Mouse (Mus musculus): ENCODE measurements at regions not wholly inside any gene's neighbourhood (a gene's known extent, or its start where the extent isn't known, plus 50 kb on each side); places are given as distances from the start of the nearest gene placed in this dataset.
A peak's percentile ranks its signal among the peaks of the same experiment; 100 is the strongest.

- Histone ChIP-seq H3K4me2 (ENCODE audit: low read length) (no peak overlapping the region), H3K9ac (ENCODE audit: low read depth, low read length) (no peak overlapping the region), H3K4me3 (ENCODE audit: low read length) (no peak overlapping the region), H3K27me3 (replicated peaks; ENCODE audit: control insufficient read depth, insufficient read depth, low read length) (peaks cover 2% of the 10 kb centered on the region; the same call in 1 of the 2 replicates), H3K9me3 (ENCODE audit: control insufficient read depth, low read length) (no peaks in the 10 kb centered on the region), H3K36me3 (ENCODE audit: control insufficient read depth, insufficient read depth, low read length) (no peaks in the 10 kb centered on the region), H3K27ac (ENCODE audit: low read depth, low read length) (no peak overlapping the region), H3K4me1 (ENCODE audit: control insufficient read depth, insufficient read depth, low read depth, low read length) (no peaks in the 10 kb centered on the region)
- 95% methylated on average over 2 of the region's 2 CpGs for WGBS
- no peak for ATAC-seq
Measured at GRCm38 (mm10) chr4:154749996-154750395, 82.3 kb upstream of the Actrt2 start.

DNA sequence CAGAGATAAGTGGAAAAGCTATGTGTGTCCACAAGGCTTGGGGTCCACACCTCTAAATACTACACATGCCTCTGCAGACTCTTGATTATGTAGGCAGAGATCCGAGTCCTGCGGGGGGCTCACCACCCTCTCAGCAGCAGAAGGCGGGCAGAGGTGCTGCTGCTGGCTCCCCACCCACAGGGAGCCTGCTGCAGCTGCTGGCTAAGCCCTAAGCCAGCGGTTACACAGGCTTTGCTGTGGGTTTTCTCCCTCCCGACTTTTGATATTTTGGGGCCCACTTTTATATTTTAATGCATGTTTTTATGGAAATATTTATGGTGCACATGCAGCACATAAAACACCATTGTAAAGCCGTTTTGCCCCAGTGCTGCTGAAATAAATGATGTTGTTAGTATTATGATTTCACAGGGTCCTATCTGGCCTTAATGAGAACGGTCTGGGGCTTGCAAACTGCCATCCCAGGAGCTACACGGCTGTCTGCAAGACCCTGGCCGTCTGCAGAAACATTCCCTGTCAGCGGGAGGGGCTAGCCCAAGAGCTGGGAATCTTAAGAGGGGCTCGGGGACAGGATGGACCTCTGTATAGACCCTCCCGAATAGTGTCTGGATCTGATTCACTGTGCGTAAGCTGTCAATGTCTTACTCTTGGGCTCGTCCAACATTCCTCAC is 82.9 kb upstream of the Actrt2 start:
- no peak overlapping the region for H3K4me3 ChIP-seq (ENCODE audit: low read length)
- peaks cover 2% of the 10 kb centered on the region; the same call in 1 of the 2 replicates for H3K27me3 ChIP-seq (replicated peaks; ENCODE audit: control insufficient read depth, insufficient read depth, low read length)
- no peak overlapping the region for H3K4me2 ChIP-seq (ENCODE audit: low read length)
- H3K4me1 ChIP-seq (ENCODE audit: control insufficient read depth, insufficient read depth, low read depth, low read length) = no peaks in the 10 kb centered on the region
- no peak overlapping the region for H3K27ac ChIP-seq (ENCODE audit: low read depth, low read length)
- H3K9me3 ChIP-seq (ENCODE audit: control insufficient read depth, low read length) = no peaks in the 10 kb centered on the region
- no peak for ATAC-seq
- WGBS = 56% methylated on average over 14 of the region's 14 CpGs
- H3K36me3 ChIP-seq (ENCODE audit: control insufficient read depth, insufficient read depth, low read length) = no peaks in the 10 kb centered on the region
- no peak overlapping the region; the same call in 1 of the 2 replicates for H3K9ac ChIP-seq (ENCODE audit: low read depth, low read length)

DNA sequence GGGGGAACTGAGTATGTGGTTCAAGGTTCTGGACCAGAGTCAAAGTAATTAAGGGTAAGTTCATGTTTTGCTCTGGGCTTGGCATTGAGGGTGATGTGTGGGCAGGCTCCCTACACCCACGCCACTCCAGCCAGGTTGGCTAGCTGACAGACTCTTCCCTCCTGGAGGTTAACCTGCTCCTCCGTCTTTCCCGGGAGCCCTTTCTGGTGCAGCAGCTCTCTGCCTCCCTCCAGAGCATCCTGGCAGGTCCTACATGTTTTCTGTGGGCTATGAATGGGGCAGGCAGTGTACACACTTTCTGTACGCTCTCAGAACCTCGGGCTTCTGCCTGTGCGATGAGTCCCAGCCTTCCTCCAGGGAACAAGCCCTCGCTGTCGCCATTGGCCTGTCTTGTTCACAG is 82.8 kb upstream of the Ttc34 start:
- H3K4me2 ChIP-seq (ENCODE audit: low read length) = no peak overlapping the region
- H3K4me1 ChIP-seq (ENCODE audit: control insufficient read depth, insufficient read depth, low read depth, low read length) = 0 out of 2 replicates have a peak, but pooled peaks cover 3% of the 10 kb centered on the region
- ATAC-seq = no peak
- H3K27ac ChIP-seq (ENCODE audit: low read depth, low read length) = no peak overlapping the region
- H3K9ac ChIP-seq (ENCODE audit: low read depth, low read length) = no peak overlapping the region
- 65% methylated on average over 8 of the region's 8 CpGs for WGBS
- H3K4me3 ChIP-seq (ENCODE audit: low read length) = no peak overlapping the region
- H3K9me3 ChIP-seq (ENCODE audit: control insufficient read depth, low read length) = no peaks in the 10 kb centered on the region
- H3K27me3 ChIP-seq (replicated peaks; ENCODE audit: control insufficient read depth, insufficient read depth, low read length) = peaks cover 2% of the 10 kb centered on the region; the same call in 1 of the 2 replicates
- H3K36me3 ChIP-seq (ENCODE audit: control insufficient read depth, insufficient read depth, low read length) = no peaks in the 10 kb centered on the region

GRCm38 (mm10) chr4:154756740-154757446 is 80.4 kb upstream of the Ttc34 start:
- Histone ChIP-seq H3K4me2 (ENCODE audit: low read length) (no peak overlapping the region), H3K36me3 (ENCODE audit: control insufficient read depth, insufficient read depth, low read length) (no peaks in the 10 kb centered on the region), H3K4me3 (ENCODE audit: low read length) (no peak overlapping the region), H3K27me3 (replicated peaks; ENCODE audit: control insufficient read depth, insufficient read depth, low read length) (peaks cover 2% of the 10 kb centered on the region; the same call in 1 of the 2 replicates), H3K4me1 (ENCODE audit: control insufficient read depth, insufficient read depth, low read depth, low read length) (0 out of 2 replicates have a peak, but pooled peaks cover 3% of the 10 kb centered on the region), H3K9ac (ENCODE audit: low read depth, low read length) (no peak overlapping the region), H3K27ac (ENCODE audit: low read depth, low read length) (no peak overlapping the region), H3K9me3 (ENCODE audit: control insufficient read depth, low read length) (no peaks in the 10 kb centered on the region)
- 48% methylated on average over 10 of the region's 10 CpGs for WGBS
- ATAC-seq = peak; percentile 60

DNA sequence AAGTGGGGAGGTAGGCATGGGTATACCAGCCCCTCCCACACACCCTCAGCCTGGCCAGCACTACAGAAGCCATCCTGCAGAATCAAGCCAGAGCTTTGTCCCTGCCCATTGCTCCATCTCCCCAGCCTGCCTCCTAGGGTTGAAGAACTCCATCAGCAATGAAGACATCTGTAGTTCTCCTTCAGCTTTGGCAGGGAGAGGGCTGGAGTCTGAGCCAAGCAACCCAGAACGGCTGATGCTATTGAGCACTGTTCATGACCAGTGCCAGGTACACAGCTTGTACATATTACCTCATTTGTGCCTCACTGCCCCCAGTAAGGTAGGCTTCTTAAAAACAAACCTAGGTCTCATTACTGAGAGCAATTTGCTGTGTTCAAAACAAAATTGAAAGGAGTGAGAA is 77.4 kb upstream of the Ttc34 start:
- H3K4me3 ChIP-seq (ENCODE audit: low read length) = no peak overlapping the region
- H3K9me3 ChIP-seq (ENCODE audit: control insufficient read depth, low read length) = no peaks in the 10 kb centered on the region
- no peak overlapping the region for H3K27ac ChIP-seq (ENCODE audit: low read depth, low read length)
- 63% methylated on average over 1 of the region's 1 CpGs for WGBS
- no peaks in the 10 kb centered on the region for H3K27me3 ChIP-seq (replicated peaks; ENCODE audit: control insufficient read depth, insufficient read depth, low read length)
- no peaks in the 10 kb centered on the region for H3K36me3 ChIP-seq (ENCODE audit: control insufficient read depth, insufficient read depth, low read length)
- peaks cover 3% of the 10 kb centered on the region; the same call in 1 of the 2 replicates for H3K4me1 ChIP-seq (ENCODE audit: control insufficient read depth, insufficient read depth, low read depth, low read length)
- no peak for ATAC-seq
- H3K9ac ChIP-seq (ENCODE audit: low read depth, low read length) = no peak overlapping the region
- H3K4me2 ChIP-seq (ENCODE audit: low read length) = no peak overlapping the region

DNA sequence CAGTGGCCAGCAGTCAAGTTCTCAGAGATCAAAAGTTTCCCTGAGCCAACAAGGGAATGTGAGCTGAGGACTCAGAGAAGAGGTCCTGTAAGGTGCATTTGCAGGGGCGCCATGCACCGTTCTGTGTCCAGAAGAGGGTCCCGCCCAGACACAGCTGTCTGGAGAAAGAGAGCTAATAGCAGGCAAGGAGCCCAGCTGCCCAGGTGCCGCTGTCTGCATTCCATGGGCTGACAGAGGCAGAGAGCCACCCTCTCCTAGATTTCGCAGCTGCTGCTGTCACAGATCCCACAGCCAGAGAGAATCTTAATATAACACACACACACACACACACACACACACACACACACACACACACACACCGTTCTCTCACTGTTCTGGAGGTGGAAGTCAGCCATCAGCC is 73.0 kb upstream of the Ttc34 start:
- no peak overlapping the region for H3K4me3 ChIP-seq (ENCODE audit: low read length)
- no peak for ATAC-seq
- no peak overlapping the region for H3K4me2 ChIP-seq (ENCODE audit: low read length)
- no peak overlapping the region for H3K27ac ChIP-seq (ENCODE audit: low read depth, low read length)
- no peaks in the 10 kb centered on the region for H3K27me3 ChIP-seq (replicated peaks; ENCODE audit: control insufficient read depth, insufficient read depth, low read length)
- no peaks in the 10 kb centered on the region for H3K9me3 ChIP-seq (ENCODE audit: control insufficient read depth, low read length)
- H3K4me1 ChIP-seq (ENCODE audit: control insufficient read depth, insufficient read depth, low read depth, low read length) = no peaks in the 10 kb centered on the region; the same call in 1 of the 2 replicates
- no peak overlapping the region for H3K9ac ChIP-seq (ENCODE audit: low read depth, low read length)
- no peaks in the 10 kb centered on the region for H3K36me3 ChIP-seq (ENCODE audit: control insufficient read depth, insufficient read depth, low read length)
- 68% methylated on average over 6 of the region's 6 CpGs for WGBS

GRCm38 (mm10) chr4:154766158-154766557 is 71.1 kb upstream of the Ttc34 start:
- H3K4me2 ChIP-seq (ENCODE audit: low read length) = no peak overlapping the region
- no peaks in the 10 kb centered on the region for H3K27me3 ChIP-seq (replicated peaks; ENCODE audit: control insufficient read depth, insufficient read depth, low read length)
- no peaks in the 10 kb centered on the region for H3K9me3 ChIP-seq (ENCODE audit: control insufficient read depth, low read length)
- H3K4me1 ChIP-seq (ENCODE audit: control insufficient read depth, insufficient read depth, low read depth, low read length) = no peaks in the 10 kb centered on the region; the same call in 1 of the 2 replicates
- no peak overlapping the region for H3K4me3 ChIP-seq (ENCODE audit: low read length)
- ATAC-seq = no peak
- no peak overlapping the region for H3K9ac ChIP-seq (ENCODE audit: low read depth, low read length)
- no peaks in the 10 kb centered on the region for H3K36me3 ChIP-seq (ENCODE audit: control insufficient read depth, insufficient read depth, low read length)
- WGBS = 61% methylated on average over 2 of the region's 2 CpGs
- no peak overlapping the region for H3K27ac ChIP-seq (ENCODE audit: low read depth, low read length)

DNA sequence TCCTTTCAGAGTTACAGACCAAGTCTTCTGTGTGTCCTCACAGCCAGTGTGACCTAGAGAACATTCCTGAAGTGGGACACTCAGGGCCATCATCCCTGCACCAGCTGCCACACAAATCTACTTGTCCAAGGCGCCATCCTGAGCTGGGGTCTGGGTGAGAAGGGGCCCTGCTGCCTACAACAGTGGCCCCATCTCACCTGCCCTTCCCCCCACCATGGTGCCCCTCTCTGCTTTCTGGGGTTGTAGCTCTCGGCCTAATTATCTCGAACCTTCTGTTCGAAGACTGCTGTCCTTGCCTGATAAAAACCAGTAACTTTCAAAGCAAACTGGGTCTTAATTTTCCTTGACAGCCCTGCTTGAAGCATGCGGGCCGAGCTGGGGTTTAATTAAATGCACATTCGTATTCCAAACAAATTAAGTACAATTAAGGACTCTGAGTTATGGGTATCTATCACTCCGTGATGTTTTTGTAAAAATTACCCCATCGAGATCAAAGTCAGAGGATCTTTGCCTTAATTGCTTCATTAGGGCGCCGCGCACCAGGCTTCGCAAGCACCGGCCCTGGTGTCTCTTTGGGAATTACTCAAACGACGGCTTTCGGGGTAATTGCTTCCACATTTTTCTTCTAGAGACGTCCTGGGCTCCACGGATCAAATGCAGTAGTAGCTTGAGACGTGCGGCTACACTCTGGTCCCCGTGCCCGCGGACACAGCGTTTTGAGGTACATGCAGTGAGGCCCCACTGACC is 65.8 kb upstream of the Ttc34 start:
- Histone ChIP-seq H3K4me3 (ENCODE audit: low read length) (no peak overlapping the region), H3K36me3 (ENCODE audit: control insufficient read depth, insufficient read depth, low read length) (no peaks in the 10 kb centered on the region), H3K4me1 (ENCODE audit: control insufficient read depth, insufficient read depth, low read depth, low read length) (no peaks in the 10 kb centered on the region), H3K9ac (ENCODE audit: low read depth, low read length) (no peak overlapping the region), H3K27me3 (replicated peaks; ENCODE audit: control insufficient read depth, insufficient read depth, low read length) (no peaks in the 10 kb centered on the region), H3K27ac (ENCODE audit: low read depth, low read length) (no peak overlapping the region), H3K4me2 (ENCODE audit: low read length) (no peak overlapping the region), H3K9me3 (ENCODE audit: control insufficient read depth, low read length) (no peaks in the 10 kb centered on the region)
- WGBS = 50% methylated on average over 25 of the region's 25 CpGs
- no peak for ATAC-seq

DNA sequence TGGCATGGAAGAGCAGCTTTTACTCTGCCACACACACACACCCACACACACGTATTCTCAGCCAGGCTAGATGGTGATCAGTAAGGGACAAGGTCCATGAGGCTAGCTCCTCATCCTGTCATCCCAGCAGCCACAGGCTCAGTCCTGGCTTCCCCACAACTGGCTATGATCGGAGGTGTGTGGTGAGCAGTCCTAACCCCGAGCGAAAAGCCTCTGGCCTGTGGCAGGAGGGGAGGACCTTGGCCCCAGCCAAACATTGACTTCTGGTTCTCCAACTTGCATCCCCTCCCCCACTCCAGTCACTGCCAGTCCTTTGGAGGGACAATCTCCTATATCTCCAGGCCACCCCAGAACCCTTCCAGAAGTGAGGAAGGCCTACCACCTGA is 65.2 kb upstream of the Ttc34 start:
- Histone ChIP-seq H3K4me3 (ENCODE audit: low read length) (no peak overlapping the region), H3K9ac (ENCODE audit: low read depth, low read length) (no peak overlapping the region), H3K27me3 (replicated peaks; ENCODE audit: control insufficient read depth, insufficient read depth, low read length) (no peaks in the 10 kb centered on the region), H3K27ac (ENCODE audit: low read depth, low read length) (no peak overlapping the region), H3K9me3 (ENCODE audit: control insufficient read depth, low read length) (no peaks in the 10 kb centered on the region), H3K4me2 (ENCODE audit: low read length) (no peak overlapping the region), H3K36me3 (ENCODE audit: control insufficient read depth, insufficient read depth, low read length) (no peaks in the 10 kb centered on the region), H3K4me1 (ENCODE audit: control insufficient read depth, insufficient read depth, low read depth, low read length) (no peaks in the 10 kb centered on the region)
- WGBS = 80% methylated on average over 4 of the region's 4 CpGs
- ATAC-seq = no peak
